Mouse (Mus musculus): ENCODE measurements around the gene Rassf8. TPM values are rescaled to one million over a fixed set of nuclear protein-coding genes. Genes with fewer than 3 reads are reported as not detected.
A peak's percentile ranks its signal among the peaks of the same experiment; 100 is the strongest.

Gene Rassf8
- polyA plus RNA-seq, 1 experiment from 2014 or later, result 4.1 TPM

DNA sequence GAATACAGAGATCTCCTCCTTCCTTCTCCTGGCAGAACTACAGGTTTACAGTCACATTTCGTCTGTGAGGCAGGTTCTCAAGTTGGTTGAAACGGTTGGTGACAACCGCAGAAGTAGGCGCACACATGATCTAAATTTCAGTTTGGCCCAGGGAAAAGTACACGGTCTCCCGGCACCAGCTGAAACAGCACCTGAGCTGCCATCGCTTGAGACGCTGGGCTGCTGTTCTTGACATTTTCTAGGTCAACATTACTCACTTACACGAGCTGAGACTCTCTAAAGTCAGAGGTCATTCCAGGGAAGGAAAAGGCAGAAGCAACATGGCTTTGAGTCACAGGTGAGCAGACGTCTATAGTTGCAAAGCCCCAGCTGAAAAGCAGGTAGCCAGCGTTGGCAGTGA lies 105.4 kb downstream of the Rassf8 start:
- no peak overlapping the region for H3K9ac ChIP-seq (ENCODE audit: low read depth, low read length)
- H3K36me3 ChIP-seq (ENCODE audit: control insufficient read depth, insufficient read depth, low read length), result no peaks in the 10 kb centered on the region
- 0 out of 2 replicates have a peak, but pooled peaks cover 2% of the 10 kb centered on the region for H3K4me1 ChIP-seq (replicated peaks; ENCODE audit: control insufficient read depth, insufficient read depth, low read length)
- H3K9me3 ChIP-seq (ENCODE audit: control insufficient read depth, low read length), result no peaks in the 10 kb centered on the region
- ATAC-seq (replicated peaks; ENCODE audit: low FRiP score) (no peak), DNase-seq (ENCODE audit: low spot score) (no peak)
- no peak overlapping the region for H3K4me3 ChIP-seq (ENCODE audit: low read depth, low read length)
- no peak overlapping the region for H3K27ac ChIP-seq (ENCODE audit: low read depth, low read length)
- WGBS, result 74% methylated on average over 11 of the region's 11 CpGs
- H3K4me2 ChIP-seq, result no peak overlapping the region
- no peaks in the 10 kb centered on the region for H3K27me3 ChIP-seq (replicated peaks; ENCODE audit: control insufficient read depth, insufficient read depth, low read length)

DNA sequence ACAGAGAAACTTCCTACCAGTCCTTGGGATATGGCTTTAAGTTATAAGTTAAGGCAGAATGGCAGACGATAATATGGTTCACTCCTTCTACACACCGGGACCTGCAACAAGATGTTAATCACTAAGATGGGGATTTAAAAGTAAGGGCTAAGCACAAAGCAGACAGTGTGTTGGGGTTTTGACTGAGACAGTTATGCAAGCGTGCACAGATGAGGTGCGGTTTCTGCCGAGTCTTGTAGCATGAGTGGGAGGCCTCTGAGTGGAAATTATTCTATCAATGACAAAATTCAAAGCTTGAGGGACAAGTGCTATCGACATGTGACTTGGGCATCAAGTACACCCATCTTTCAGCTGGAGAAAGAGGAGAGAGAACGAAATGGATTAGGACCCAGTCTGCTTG lies 106.2 kb downstream of the Rassf8 start:
- WGBS, result 93% methylated on average over 7 of the region's 7 CpGs
- DNase-seq (ENCODE audit: low spot score) (no peak), ATAC-seq (replicated peaks; ENCODE audit: low FRiP score) (no peak)
- Histone ChIP-seq H3K36me3 (ENCODE audit: control insufficient read depth, insufficient read depth, low read length) (no peaks in the 10 kb centered on the region), H3K4me1 (replicated peaks; ENCODE audit: control insufficient read depth, insufficient read depth, low read length) (0 out of 2 replicates have a peak, but pooled peaks cover 2% of the 10 kb centered on the region), H3K27me3 (replicated peaks; ENCODE audit: control insufficient read depth, insufficient read depth, low read length) (no peaks in the 10 kb centered on the region), H3K9me3 (ENCODE audit: control insufficient read depth, low read length) (no peaks in the 10 kb centered on the region), H3K27ac (ENCODE audit: low read depth, low read length) (no peak overlapping the region), H3K9ac (ENCODE audit: low read depth, low read length) (no peak overlapping the region), H3K4me2 (no peak overlapping the region), H3K4me3 (ENCODE audit: low read depth, low read length) (no peak overlapping the region)

DNA sequence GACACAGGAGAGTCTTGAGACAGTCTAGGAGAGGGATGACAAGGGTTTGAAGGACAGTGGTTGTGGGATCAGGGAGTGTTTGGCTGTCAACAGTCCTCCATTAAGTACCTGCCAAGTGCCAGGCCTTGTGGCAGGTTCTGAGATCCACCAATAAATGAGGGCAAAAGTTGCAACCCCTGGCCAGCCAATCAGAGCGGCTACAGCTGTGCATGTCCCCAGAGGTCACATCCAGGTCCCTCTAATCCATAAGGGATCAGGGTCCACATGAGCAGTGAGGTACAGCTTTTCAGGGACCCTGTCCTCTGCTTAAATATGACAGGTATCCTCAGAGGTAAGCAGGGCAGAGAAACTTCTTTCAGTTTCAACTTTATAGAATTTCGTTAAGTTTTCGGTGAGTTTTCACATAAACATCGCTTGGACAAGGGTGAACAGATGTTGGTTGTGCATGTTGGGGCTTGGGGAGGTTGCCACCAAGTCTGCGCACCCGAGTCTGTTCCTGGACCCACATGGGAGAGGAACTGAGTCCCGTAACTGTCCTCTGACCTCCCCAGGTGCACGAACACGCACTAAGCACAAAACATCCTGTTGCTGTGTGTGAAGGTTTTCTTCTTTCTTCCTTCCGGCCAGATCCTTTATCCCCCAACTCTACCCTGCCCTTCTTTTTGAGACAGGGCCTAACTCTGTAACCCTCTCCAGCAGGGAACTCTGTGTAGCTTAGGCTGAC lies 107.0 kb downstream of the Rassf8 start:
- Histone ChIP-seq H3K4me2 (no peak overlapping the region), H3K9ac (ENCODE audit: low read depth, low read length) (no peak overlapping the region), H3K9me3 (ENCODE audit: control insufficient read depth, low read length) (no peaks in the 10 kb centered on the region), H3K4me1 (replicated peaks; ENCODE audit: control insufficient read depth, insufficient read depth, low read length) (0 out of 2 replicates have a peak, but pooled peaks cover 2% of the 10 kb centered on the region), H3K27ac (ENCODE audit: low read depth, low read length) (no peak overlapping the region), H3K27me3 (replicated peaks; ENCODE audit: control insufficient read depth, insufficient read depth, low read length) (no peaks in the 10 kb centered on the region), H3K36me3 (ENCODE audit: control insufficient read depth, insufficient read depth, low read length) (no peaks in the 10 kb centered on the region), H3K4me3 (ENCODE audit: low read depth, low read length) (no peak overlapping the region)
- DNase-seq (ENCODE audit: low spot score) (no peak), ATAC-seq (replicated peaks; ENCODE audit: low FRiP score) (no peak)
- 89% methylated on average over 10 of the region's 10 CpGs for WGBS

DNA sequence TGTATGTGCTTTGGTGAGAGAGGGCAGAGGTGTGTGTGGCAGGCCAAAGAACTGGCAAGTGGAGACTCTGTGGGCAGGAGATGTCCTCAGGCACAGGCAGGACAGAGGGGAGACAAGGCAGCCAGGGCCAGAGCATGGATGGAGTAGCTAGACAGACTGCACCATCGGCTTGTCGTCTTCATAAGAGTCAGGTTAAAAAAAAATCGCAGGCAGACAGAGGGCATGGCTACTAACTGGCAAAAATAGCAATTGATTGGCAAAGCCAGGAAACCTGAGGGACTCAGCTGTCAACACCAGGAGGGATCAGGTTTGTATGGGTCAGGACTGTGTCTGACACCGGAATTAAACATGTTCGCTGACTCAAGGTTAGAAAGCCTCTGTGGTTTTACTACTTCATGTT lies 108.2 kb downstream of the Rassf8 start:
- Histone ChIP-seq H3K9me3 (ENCODE audit: control insufficient read depth, low read length) (no peaks in the 10 kb centered on the region), H3K4me3 (ENCODE audit: low read depth, low read length) (no peak overlapping the region), H3K4me2 (no peak overlapping the region), H3K27me3 (replicated peaks; ENCODE audit: control insufficient read depth, insufficient read depth, low read length) (no peaks in the 10 kb centered on the region), H3K27ac (ENCODE audit: low read depth, low read length) (no peak overlapping the region), H3K9ac (ENCODE audit: low read depth, low read length) (no peak overlapping the region), H3K36me3 (ENCODE audit: control insufficient read depth, insufficient read depth, low read length) (no peaks in the 10 kb centered on the region), H3K4me1 (replicated peaks; ENCODE audit: control insufficient read depth, insufficient read depth, low read length) (0 out of 2 replicates have a peak, but pooled peaks cover 2% of the 10 kb centered on the region)
- WGBS, result 75% methylated on average over 5 of the region's 5 CpGs
- DNase-seq (ENCODE audit: low spot score) (no peak), ATAC-seq (replicated peaks; ENCODE audit: low FRiP score) (no peak)

DNA sequence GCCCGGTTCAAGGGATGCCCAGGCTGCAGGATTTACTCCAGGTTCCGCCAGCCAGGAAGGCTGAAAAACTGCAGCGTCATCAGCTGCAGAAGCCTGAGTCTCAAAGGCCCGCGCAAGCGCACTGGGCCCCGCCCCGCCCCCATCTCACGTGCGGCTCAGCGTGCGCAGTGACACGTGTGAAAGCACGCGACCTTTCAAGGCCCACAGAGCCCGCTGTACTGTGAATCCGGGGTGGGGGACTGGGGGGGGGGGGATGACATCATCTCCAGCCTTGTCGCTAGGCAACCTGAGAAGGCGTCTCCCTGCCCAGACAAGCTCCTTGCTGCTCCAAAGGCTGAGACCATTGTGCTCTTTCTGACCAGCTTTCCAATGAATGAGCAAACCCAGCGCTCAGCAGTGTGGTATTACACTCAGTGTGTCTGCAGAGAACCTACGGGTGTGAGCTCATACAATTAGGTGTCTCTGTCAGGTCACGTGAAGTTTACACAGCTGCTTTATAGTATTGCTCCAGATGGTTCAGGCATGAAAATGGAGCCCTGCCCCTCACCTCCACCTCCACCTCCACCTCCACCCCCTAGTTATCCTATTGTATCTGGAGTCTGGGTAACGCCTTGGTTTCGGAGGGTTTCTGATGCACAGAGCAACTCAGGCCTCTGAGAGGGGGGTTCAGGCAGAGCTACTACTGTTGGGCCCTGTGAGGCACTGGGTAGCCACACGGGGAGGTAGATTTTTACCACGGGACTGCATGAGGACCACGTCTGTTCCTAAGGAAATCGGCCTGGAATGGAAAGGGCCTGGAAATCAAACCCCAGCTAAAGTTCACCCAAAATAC lies 109.4 kb downstream of the Rassf8 start:
- no peaks in the 10 kb centered on the region for H3K36me3 ChIP-seq (ENCODE audit: control insufficient read depth, insufficient read depth, low read length)
- H3K4me1 ChIP-seq (replicated peaks; ENCODE audit: control insufficient read depth, insufficient read depth, low read length), result 0 out of 2 replicates have a peak, but pooled peaks cover 2% of the 10 kb centered on the region
- H3K9me3 ChIP-seq (ENCODE audit: control insufficient read depth, low read length), result no peaks in the 10 kb centered on the region
- H3K9ac ChIP-seq (ENCODE audit: low read depth, low read length), result no peak overlapping the region
- H3K4me3 ChIP-seq (ENCODE audit: low read depth, low read length), result no peak overlapping the region
- peak; percentile 80 for ATAC-seq (replicated peaks; ENCODE audit: low FRiP score)
- no peak overlapping the region for H3K27ac ChIP-seq (ENCODE audit: low read depth, low read length)
- 0 out of 2 replicates have a peak, but pooled peaks cover 3% of the 10 kb centered on the region for H3K27me3 ChIP-seq (replicated peaks; ENCODE audit: control insufficient read depth, insufficient read depth, low read length)
- WGBS, result 14% methylated on average over 28 of the region's 28 CpGs
- H3K4me2 ChIP-seq, result peak overlapping the region; percentile 38
- DNase-seq (ENCODE audit: low spot score), result peak; percentile 90

DNA sequence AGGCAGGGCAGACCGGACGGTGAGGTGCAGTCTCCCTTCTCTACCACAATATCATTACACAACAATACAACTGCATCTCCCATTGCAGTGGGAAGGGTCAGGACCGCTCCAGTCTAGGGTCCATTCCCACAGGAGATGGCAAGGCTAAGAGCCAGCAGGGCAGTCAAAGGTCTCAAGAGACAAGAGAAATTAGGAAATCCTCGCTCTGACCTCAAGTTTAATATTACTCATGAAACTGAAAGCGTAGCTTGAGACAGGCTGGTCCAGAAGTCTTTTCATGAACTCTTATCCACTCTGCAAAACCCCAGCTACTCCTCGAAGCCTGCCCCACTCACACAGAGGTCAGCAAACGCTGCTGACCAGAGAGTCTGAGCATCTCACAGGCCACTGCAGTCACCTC lies 110.9 kb downstream of the Rassf8 start:
- H3K9me3 ChIP-seq (ENCODE audit: control insufficient read depth, low read length), result no peaks in the 10 kb centered on the region
- no peak overlapping the region for H3K4me3 ChIP-seq (ENCODE audit: low read depth, low read length)
- ATAC-seq (replicated peaks; ENCODE audit: low FRiP score), result no peak
- no peaks in the 10 kb centered on the region for H3K36me3 ChIP-seq (ENCODE audit: control insufficient read depth, insufficient read depth, low read length)
- H3K27me3 ChIP-seq (replicated peaks; ENCODE audit: control insufficient read depth, insufficient read depth, low read length), result peaks cover 8% of the 10 kb centered on the region
- DNase-seq (ENCODE audit: low spot score), result no peak
- H3K4me2 ChIP-seq, result no peak overlapping the region
- 84% methylated on average over 7 of the region's 7 CpGs for WGBS
- no peak overlapping the region for H3K9ac ChIP-seq (ENCODE audit: low read depth, low read length)
- no peak overlapping the region for H3K27ac ChIP-seq (ENCODE audit: low read depth, low read length)
- H3K4me1 ChIP-seq (replicated peaks; ENCODE audit: control insufficient read depth, insufficient read depth, low read length), result 0 out of 2 replicates have a peak, but pooled peaks cover 2% of the 10 kb centered on the region

DNA sequence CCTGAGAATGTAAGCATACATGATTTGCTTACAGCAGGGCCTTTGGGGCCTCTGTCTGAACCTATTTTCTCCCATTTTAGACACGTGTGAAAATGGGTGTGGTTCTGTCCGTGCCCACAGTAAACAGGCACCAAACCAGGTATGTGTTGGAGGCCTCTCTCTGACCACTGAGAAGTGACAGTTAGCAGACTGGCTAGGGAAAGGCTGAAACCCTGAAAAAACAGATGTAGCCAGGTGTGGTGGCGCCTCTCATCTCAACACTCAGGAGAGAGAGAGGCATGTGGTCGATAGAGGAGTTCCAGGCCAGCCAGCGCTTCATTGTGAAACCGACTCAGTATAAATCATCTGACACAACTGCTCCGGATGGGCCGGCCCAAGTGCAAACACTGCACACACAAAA lies 111.9 kb downstream of the Rassf8 start:
- ATAC-seq (replicated peaks; ENCODE audit: low FRiP score), result no peak
- H3K9ac ChIP-seq (ENCODE audit: low read depth, low read length), result no peak overlapping the region
- no peaks in the 10 kb centered on the region for H3K9me3 ChIP-seq (ENCODE audit: control insufficient read depth, low read length)
- H3K36me3 ChIP-seq (ENCODE audit: control insufficient read depth, insufficient read depth, low read length), result no peaks in the 10 kb centered on the region
- H3K4me2 ChIP-seq, result no peak overlapping the region
- H3K4me3 ChIP-seq (ENCODE audit: low read depth, low read length), result no peak overlapping the region
- no peak overlapping the region for H3K27ac ChIP-seq (ENCODE audit: low read depth, low read length)
- peaks cover 18% of the 10 kb centered on the region for H3K27me3 ChIP-seq (replicated peaks; ENCODE audit: control insufficient read depth, insufficient read depth, low read length)
- peaks cover 6% of the 10 kb centered on the region for H3K4me1 ChIP-seq (replicated peaks; ENCODE audit: control insufficient read depth, insufficient read depth, low read length)
- 67% methylated on average over 8 of the region's 8 CpGs for WGBS
- DNase-seq (ENCODE audit: low spot score), result no peak

DNA sequence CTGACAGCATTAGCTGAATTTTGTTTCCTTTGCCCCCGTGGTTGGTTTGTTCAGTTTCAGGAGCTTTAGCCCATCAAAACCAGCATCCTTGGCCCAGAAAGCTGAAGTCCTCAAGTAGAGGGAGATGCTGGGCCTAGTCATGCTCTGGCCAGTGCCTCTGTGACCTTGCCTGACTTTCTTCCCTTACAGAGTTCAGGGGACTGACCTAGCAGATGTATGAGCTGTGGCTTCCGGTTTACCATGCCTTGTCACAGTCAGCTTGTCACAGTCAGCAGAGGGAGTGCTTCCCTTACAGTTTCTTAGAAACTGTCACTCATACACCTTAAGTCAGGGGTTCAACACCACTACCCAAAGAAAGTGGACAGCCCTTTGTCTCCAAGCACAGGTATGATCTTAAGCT lies 113.8 kb downstream of the Rassf8 start:
- 35% methylated on average over 2 of the region's 2 CpGs for WGBS
- Histone ChIP-seq H3K4me2 (no peak overlapping the region), H3K9me3 (ENCODE audit: control insufficient read depth, low read length) (no peaks in the 10 kb centered on the region), H3K27ac (ENCODE audit: low read depth, low read length) (no peak overlapping the region), H3K4me1 (replicated peaks; ENCODE audit: control insufficient read depth, insufficient read depth, low read length) (peaks cover 6% of the 10 kb centered on the region), H3K27me3 (replicated peaks; ENCODE audit: control insufficient read depth, insufficient read depth, low read length) (peaks cover 37% of the 10 kb centered on the region), H3K36me3 (ENCODE audit: control insufficient read depth, insufficient read depth, low read length) (no peaks in the 10 kb centered on the region), H3K9ac (ENCODE audit: low read depth, low read length) (no peak overlapping the region), H3K4me3 (ENCODE audit: low read depth, low read length) (no peak overlapping the region)
- DNase-seq (ENCODE audit: low spot score) (no peak), ATAC-seq (replicated peaks; ENCODE audit: low FRiP score) (no peak)
